Mouse (Mus musculus) layer of hippocampus, adult 11-12 months (tissue): Measurements from ENCODE around the gene Slc30a9.
A peak's percentile ranks its signal among the peaks of the same experiment; 100 is the strongest.

Experiments used
- DNase-seq: peaks from one replicate; pipeline ENCODE4 v3.0.0; 2022; ENCODE audit warnings: low spot score

Slc30a9 gene

DNA sequence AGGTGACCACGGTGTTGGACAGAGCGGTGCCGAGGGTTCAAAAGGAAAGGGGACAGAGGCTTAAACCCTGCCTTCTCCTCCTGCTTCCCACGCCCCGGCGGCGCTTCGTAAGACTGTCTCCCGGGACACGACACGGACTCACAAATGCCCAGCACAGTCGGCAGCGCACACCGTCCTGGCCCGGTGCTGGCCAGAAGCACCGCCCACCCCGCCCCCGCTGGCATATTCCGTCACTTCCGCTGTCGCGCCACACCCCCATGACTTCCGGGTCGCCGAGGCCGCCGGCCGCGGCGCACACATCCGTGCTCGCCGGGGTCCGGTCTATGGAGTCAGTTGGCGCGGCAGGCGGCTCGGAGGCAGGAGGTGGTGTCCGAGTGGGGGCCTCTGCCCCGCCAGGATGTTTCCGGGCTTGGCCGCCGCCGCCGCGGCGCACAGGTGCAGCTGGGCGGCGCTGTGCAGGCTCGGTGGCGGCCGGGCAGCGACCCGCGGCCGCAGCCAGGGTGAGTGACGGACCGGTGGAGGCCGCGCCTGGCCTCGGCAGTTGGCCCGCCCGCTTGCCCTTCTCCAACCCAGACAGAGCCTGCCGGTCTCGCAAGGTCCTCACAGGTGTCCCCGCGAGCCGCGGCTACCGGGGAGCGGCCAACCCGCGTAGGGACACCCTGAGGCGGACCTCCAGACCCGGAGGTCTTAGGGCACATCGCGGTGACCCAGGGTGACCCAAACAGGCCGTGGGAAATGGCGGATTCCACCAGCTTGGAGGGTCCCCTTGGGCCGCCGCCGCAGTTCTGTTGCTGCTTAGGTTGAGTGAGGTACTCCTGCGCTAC is at the start of gene Slc30a9:
TSS of gene Slc30a9 (plus strand) at position 258 of the 824 bp plus-strand sequence.
- DNase-seq, result peak; percentile 92

DNA sequence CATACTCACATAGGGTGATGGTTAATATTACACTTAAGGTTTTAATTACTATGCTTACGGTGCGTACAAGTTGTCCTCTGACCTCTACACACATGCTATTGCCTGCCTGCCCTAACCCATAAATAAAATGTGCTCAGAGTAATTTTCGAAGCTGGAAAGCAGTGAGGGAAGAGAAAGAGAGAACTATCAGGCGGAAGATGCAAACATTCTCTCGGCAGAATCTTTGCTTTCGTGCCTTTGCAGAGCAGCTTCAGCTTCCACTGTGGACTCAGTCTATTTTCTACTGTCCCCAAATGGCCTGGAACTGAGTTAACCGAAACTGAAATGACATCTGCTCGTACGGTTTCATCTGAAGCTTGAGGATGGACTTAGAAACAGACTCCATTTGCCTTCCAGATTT is 48.3 kb upstream of the Slc30a9 start:
- DNase-seq, result no peak

DNA sequence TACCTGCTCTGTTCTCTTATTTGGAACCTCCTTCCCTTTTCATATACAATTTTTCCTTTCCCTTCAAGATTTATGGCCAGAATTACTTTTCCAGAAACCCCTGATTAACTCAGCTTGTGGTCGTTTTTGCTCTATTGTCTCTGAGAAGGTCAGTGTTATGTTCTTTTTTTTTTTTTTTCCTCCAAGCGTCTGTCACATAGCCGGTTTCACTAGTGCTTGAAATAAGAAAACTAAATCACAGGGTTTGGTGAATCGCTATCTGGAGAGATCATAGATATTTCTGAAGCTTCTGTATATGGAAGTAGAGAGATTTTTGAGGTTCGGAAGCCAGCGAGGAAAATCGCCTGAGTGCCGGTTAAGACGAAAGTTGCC is 46.6 kb upstream of the Slc30a9 start:
- DNase-seq, result no peak

DNA sequence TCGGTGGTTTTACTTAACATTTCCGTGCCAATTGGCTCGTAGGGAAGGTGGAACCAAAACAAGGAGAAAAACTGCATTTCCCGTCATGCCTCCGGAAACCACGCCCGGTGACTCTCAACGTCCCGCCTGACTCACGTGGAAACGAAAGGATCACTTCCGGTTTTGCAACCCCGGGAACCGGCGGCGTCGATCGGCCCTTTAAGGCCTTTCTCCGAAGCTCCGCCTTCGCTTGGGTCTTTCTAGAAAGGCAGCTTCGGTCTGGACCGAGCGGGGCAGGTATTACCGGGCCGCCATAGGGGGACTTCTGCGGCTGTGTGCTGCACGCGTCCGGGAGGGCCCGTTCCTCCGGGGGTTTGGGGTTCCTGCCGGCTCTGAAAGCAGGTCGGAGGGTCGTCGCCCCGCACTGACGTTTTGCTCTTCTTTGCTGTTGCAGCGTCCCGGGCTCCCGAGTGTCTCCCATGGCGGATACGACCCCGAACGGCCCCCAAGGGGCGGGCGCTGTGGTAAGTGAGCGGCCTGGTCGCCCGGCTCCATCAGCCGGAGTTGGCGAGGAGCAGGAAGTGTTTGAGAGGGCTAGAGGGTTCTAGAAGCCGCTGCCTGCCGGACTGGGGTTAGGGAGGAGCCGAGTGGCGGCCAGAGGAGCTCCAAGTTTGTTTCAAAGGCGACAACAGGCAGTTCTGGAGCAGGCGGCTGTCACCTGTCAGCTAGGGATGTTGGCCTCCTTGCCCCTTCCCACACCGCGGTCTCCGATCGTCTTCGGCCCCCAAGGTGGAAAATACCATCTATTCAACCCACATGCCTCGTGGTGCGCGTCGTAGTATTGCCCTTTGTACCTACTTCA is 46.0 kb upstream of the Slc30a9 start, which contains the start of gene Tmem33:
TSS of gene Tmem33 (plus strand) at position 35 of the 841 bp plus-strand sequence.
- DNase-seq, result peak; percentile 93

DNA sequence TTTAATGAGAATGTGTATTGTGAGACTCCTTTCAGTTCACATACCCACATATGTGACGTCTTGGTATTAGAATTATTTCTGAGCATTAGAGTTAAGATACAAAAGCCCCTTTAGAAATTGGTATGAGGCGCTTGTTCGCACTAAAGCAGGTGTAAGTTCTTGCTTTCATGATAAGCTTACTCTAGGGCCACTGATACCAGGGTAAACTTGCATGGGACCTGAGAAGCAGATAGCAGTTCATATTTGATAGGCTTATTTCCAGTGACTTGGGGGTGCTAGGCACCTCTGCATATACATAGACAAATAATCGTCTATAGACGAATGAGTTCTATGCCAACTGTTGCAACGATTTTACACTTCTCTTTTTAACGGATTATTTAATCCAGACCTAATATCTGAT is 43.8 kb upstream of the Slc30a9 start:
- no peak for DNase-seq

DNA sequence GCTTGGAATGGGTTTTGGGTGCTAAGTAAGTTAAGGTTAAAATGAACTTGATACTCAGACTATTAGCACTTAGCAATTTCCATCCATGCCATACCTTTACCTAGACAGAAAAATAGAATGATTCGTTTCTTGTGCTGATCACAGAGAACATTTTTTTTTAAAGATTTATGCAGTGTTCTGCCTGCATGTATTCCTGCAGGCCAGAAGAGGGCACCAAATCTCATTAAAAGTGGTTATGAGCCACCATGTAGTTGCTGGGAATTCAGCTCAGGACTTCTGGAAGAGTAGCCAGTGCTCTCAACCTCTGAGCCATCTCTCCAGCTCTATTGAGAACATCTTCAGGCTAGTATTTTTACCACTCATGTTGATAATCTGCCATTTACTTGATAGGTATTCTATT is 40.6 kb upstream of the Slc30a9 start:
- no peak for DNase-seq

DNA sequence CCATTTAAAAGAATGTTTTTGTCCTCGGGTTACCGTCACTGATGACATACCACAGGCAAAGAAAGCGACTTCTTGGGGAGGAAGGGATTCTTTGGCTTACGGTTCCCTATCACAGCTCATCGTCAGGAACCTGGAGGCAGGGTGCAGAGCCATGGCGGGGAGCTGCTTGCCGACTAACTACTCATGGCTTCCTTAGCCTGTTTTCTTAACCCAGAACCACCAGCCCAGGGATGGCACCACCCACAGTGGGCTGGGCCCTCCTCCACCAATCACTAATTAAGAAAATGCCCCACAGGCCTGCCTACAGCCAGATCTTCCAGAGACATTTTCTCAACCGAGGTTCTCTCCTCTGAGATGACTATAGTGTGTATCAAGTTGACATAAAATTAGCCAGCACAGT is 37.4 kb upstream of the Slc30a9 start:
- no peak for DNase-seq

DNA sequence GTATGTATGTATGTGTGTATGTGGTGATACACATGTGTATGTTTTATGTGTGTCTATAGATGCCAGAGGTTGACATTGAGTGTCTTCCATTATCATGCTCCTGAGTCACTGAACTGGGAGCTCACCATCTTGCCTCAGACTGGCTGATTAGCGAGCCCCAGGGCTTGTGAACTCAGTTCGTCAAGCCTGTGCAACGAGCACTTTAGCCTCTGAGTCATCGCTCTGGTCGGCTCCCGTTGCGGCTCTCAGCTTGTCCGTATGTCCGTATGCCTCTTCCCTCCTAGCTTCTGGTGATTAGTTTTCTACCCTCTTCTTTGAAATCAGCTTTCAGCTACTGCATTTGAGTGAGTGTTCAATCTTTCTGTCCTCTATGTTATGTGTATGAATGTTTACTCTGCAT is 27.3 kb upstream of the Slc30a9 start:
- DNase-seq, result no peak

DNA sequence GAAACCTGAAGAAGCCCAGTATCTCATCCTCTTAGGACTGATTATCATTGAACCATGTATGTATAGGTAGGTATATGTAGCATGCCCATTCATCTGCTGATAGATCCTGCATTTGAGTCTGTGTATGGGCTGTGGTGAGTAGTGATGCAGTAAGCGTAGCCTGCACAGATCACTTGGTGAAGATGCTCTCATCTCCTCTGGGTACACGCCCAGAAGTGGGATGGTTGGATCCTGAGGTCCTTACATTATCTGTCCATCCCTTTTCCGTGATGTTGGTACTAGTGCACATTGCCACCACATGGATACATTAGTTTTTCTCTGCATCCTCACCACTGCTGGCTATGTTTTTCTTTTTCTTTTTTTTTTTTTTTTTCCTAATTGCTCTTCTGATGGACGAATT is 26.9 kb upstream of the Slc30a9 start:
- DNase-seq, result no peak

DNA sequence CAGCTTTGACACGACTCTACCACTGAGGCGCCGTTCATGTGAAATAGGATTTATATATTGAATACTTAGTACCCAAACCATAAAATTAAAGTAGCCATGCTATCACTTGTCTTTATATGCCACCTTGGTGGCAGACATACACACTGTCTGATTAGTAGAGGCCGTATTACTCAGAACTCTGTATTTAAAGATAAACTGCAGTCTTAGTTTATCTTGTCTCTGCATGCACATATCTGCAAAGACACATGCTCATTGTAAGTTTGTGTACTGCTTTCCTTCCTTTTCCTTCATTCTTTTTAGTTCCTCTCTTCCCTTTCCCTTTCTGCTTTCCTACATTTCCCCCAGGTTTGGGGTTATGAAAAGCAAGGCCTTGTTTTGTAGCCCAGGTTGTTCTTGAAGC is 26.4 kb upstream of the Slc30a9 start:
- DNase-seq, result no peak

DNA sequence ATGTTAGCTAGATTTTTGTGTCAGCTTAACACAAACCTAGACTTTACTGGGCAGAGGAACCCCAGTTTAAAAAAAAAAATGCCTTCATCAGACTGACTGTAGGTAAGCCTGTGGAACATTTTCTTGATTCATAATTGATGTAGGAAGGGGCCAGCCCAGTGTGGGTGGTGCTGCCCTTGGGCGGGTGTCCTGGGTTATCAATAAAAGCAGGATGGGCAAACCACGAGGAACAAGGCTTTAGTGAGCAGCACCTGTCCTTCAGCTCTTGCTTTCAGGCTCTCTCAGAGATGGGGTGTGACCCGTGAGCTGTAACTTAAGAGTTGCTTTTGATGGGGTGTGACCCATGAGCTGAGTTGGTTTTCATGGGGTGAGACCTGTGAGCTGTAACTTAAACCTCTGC is 11.7 kb upstream of the Slc30a9 start:
- no peak for DNase-seq

DNA sequence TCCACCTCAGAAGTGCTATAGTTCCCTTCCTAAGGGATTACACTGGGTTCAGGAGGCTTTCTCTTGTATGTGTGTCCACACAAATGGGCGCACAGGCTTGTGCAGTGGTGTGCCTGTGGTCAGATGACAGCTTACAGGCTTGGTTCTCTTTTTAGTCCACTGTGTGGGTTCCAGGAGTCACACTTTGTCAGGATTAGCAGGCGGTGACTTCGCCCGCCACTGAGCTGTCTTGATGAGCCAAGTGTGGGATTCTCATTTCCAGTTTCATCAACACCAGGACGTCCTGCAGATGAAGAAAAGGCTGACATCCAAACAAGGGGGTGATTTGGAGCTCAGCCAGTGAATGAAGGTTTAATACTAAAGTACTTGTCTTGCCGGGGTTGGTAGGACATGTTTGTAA is 11.1 kb upstream of the Slc30a9 start:
- no peak for DNase-seq

DNA sequence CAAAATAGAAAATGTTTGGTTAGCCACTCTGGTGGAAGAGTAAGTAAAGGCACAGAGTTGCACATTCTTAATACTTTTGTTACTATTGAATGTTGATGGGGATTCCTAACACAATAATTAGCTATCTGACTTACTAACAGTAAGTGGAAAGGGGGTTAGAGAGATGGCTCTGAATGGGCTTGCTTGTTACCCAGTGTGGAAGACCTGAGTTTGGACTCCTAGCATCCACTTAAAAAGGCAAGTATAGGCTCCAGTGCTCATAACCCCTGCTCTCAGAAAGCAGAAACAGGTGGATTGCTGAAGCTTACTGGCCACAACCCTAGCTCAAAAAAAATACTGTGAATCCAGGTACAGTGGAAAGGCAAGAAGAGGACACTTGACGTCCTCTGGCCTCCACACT is 10.6 kb upstream of the Slc30a9 start:
- no peak for DNase-seq

DNA sequence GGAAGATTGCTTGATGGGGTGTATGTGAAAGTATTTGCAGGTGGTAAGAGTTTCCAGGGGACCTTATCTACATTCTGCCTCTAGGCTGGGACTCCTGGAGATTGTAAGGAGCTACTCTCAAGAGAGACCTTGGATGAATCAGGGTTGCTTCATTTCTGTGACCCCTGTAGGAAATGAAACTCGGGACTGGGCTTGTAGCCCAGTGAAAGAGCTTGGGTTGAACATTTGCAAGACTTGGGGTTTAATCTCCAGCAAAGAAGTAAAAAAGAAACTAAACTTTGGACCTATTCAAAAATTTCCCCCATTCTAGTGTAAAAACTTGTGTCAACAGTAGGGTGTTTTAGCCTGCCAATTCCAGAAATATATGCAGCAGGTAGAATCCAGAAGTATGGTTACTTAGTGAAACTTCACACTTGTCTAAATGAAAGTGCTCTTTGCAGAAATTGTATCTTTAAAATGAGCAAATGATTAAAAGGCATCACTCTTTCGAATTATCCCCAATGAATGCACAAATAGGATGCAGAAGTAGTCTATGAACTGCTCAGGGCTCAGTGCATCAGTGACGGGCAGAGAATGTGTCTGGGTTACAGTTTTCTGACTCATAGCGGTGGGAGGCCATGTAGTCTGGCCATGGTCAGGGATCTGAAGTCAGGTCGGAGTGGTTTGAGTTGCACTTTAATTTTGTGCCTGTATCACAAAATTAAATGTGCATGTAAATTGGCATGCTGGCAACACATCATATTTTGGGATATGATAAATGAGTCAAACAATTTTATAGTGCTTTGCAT is 9.5 kb upstream of the Slc30a9 start:
- no peak for DNase-seq

DNA sequence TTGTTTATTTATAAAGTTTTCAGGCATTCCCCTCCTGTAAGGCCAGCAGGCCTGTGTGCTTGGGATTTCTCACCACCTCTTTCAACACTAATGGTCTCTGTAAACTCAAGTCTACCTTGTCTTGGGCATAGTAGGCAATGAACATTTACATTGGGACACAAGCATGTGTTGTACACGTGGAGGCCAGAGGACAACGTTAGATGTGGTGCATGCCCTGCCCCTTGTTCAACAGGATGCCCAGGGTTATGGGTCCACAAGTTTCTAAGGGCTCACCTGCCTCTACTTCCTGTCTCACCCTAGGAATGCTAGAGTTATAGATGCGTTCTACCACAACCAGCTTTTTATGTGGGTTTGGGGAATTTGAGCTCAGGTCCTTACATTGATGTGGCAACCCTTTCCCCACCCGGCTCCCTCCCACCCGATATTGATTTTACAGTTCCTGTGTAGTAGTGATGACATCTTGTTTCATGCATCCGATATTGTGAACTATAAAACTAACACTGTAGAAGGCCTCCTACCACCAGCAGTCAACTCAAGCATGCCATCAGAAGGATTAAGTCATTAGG is 6.8 kb upstream of the Slc30a9 start:
- no peak for DNase-seq

DNA sequence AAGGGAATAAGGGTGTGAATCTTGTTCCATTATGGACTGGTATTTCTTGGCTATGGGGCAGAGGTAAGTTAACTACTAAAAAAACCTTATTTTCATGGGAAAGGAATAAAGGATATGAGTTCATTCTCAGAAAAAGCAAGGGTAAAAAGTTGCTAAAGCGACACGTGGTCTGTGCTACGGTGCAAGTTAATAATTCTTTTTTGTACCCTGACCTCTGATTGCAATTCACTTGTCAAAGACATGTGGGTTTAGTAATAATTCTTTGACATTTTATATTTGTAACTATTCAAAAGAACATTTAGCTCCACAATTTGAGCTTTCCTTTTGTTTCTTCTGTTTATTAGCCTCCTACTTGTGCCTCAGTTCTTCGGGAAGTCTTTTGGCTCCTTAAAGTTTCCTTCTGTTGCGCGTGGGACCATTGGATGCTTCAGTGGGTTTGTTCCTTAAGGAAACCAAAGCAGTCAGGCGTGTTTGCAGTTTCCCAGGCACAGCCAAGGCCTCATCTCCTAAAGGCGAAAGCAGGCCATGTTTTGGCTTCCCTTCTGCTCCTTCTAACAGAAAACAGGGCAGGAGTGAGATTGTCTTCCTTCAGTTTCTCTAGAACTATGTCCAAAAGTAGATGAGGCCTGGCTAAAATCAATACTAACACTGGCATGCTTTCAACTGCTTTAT is 5.7 kb upstream of the Slc30a9 start:
- no peak for DNase-seq

DNA sequence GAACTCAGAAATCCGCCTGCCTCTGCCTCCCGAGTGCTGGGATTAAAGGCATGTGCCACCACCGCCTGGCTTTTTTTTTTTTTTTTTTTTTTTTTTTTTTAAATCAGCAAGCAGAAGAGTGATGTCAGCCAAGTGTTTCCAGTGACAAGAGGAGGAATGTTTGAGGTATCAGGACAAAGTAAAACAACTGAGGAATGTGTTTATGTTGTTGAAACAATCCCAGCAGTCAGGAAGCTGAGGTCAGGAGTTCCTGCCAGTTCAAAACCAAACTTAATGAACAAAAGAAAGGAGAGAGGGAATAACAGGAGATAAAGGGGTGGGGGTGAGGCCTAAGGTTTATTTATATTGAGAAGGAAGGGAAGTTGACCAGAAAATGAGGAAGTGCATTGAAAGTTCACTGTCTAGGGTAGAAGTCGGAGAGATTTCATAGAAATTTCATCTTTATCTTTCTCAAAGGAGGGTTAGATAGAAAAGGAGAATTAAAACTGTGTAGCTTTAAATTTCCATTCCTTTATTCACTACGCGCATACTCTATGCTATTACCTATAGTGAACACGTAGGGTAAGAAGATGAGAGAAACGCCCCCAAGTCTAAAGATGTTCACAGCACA is 4.9 kb upstream of the Slc30a9 start:
- no peak for DNase-seq

DNA sequence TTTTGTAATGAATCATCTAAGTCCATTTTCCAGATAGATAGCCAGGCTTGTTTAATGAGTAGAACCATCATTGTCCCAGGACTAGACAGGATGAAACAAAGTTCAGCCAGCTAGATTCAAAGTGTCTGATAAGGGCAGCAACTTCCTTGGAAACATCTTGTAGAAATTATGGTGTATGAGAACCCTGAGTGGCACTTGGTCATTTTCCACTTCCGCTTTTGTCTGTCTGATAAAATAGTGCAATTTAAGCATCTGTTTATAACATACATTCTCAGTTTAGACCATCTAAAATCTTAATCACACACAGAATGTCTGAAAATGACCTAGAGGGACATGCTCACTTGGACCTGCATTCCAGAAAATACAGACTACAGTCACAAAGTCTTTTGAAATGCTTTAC is 2.9 kb upstream of the Slc30a9 start:
- DNase-seq, result no peak

DNA sequence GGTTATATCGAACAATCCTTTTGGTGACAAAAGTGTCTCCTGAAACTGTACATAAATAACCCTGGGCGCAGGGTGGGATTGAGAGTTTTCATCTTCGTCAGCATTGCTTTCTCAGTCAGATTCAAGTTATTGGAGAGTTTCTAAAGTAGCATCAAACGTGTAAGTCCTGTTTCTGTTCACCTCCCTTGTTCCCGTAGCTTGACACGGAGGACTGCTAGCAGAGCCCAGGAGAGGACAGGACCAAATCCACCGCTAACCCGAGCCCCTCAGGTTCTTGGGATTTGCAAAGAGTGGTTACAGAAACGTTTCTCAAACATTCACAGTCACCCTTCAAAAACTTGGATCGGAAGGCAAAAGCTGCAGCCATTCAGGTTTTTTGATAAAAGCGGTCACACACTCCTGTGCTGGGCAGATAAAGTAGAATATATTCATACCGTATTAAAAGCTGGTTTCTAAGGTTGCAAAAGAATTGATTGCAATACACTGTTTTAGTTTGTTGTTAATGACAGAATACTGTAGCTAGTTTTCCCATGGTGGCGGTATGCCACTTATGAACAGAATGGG is 986 bp downstream of the Slc30a9 start:
- DNase-seq, result no peak

DNA sequence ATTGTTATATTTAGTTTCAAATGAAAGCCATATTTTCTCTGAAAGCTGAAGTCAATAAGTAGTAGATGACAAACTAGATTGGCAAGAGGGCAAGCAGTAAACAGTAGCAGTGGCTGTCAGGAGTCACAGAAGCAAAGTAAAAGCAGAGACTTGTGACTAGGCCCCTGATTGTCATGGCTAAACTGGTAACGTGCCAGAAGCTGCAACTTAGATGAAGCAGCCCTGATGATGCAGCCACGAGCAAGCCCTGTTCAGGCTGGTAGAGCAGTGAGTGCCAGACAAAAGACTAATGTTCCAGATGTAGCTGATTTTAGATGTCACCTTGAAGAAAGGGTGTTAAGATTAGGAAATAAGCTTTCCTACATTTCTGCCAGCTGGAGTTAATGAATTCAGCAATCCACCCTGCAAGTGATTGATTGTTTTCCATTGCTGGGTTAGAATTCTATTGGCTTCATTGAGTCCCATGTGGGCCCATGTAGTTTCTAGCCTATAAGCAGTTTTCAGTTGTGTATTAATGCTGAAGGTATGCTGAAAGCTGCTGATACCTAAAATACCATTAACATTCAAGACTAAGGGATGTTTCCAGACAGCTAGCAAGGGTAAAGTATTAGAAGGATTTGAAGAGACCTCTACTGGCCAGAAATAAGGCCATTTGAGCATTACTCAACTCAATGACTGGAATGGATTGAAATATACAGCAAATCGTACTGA is 5.2 kb downstream of the Slc30a9 start:
- DNase-seq, result no peak
